Mouse (Mus musculus): ENCODE measurements at regions not wholly inside any gene's neighbourhood (a gene's known extent, or its start where the extent isn't known, plus 50 kb on each side); places are given as distances from the start of the nearest gene placed in this dataset.

DNA sequence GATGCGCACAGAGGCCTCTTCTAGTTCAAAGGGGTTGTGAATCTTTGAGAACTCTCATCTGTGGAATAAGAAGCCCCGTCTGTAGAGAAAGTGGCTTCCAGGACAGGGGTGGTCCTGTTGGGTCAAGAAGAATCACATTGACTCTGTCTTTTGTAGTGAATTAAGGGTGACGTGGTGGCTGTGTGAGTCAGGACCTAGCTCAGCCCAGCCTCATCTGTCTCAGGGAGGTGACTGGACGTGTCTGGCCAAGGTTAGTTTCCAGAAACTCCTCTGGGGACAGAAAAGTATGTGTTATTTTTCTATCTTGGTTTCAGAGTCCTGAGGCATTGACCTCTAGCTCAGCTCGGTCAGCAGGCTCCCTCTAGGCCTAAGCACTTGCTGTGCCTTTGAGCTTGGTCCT, 73.3 kb upstream of the Lep start:
- DNase-seq: peak; percentile 87

DNA sequence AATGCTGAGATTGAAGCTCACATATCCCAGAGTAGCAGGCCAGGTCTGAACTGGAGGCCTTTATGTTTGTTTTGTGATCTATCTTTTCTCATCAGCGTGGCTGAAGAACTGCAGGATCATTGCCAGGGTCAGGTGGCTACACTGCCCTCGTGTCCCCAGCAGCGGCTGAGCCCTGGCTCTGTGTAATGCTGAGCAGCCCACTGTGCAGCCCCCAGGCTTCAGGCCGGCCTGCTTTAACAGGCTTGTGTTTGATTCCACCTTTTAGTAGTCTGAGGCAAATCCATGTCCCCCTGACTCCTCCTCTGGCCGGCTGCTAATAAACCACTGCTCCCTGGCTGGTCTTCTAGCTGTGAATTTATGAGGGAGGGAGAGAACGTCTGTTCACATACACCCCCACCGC, 72.6 kb upstream of the Lep start:
- DNase-seq: peak; percentile 82

DNA sequence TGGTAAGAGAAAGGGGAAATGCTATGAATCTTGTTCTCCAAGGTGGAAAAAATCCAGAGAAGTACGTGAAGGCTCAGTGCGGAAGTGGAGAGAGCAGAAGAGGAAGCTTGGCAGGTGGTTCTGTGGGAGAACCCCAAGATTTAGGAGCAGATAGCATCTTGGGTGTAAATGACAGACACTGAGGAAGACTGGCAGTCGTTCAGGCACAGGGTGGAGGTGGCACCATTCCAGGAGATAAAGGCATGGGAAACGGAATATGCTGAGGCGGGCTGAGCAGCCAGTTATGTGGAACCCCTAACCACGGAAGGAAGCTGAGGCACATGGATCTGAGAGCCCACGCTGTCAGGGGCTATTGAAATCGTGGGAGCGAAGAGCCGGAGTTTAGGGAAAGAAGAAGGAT, 70.6 kb upstream of the Lep start:
- peak; percentile 61 for DNase-seq

DNA sequence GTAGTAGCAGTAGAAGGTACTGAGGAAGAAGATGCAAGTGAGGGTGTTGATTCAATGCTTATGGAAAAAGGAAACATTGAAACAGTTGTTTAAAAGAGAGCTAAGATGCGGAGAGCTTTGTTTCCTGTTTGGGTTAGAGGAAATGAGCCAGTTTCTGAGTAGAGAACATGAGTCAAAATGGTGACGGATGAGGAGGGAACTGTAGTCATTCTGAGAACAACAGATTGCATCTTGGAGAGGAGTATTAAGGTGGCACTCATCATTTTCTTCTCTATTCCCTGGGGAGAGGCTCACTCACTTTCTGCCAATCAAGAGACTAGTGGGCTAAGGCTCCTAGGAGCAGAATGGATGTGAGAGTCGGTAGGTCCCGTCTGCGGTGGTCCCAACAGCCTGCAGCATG, 69.8 kb upstream of the Lep start:
- DNase-seq: no peak

DNA sequence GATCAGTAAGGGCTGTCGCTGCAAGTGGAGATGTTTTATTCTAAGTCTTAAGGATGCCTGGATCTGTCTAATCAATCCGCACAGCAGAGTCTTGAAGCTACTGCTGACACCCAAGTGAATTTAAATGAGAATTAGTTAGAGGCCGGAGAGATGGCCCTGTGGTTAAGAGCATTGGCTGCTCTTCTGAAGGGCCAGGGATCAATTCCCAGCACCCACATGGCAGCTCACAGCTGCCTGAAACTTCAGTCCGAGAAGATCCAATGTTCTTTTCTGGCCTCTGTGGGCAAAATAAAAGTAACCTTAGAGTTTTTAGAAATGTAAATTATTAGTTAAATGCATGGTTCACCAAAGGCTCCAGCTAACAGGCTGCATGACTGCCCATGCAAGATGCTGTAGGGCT, 65.5 kb upstream of the Lep start:
- DNase-seq: peak; percentile 60

DNA sequence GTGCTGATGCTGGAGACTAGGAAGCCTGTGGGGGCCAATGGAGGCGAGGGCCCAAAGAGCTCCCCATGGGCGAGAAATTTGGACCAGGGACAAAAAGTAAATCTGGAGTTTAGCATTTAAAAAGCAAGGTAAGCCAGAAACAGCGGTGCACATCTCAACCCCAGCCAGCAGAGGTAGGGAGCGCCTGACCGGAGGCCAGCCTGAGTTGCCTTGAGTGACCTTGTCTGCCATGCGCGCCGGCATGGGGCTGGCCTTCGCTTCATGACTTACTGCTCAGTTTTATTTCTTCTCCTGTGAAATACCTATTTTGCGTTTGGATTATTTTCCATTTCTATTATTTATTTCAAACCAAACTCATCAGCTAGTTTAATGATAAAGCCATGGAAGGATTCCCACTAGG, 64.3 kb upstream of the Lep start:
- DNase-seq: peak; percentile 68

DNA sequence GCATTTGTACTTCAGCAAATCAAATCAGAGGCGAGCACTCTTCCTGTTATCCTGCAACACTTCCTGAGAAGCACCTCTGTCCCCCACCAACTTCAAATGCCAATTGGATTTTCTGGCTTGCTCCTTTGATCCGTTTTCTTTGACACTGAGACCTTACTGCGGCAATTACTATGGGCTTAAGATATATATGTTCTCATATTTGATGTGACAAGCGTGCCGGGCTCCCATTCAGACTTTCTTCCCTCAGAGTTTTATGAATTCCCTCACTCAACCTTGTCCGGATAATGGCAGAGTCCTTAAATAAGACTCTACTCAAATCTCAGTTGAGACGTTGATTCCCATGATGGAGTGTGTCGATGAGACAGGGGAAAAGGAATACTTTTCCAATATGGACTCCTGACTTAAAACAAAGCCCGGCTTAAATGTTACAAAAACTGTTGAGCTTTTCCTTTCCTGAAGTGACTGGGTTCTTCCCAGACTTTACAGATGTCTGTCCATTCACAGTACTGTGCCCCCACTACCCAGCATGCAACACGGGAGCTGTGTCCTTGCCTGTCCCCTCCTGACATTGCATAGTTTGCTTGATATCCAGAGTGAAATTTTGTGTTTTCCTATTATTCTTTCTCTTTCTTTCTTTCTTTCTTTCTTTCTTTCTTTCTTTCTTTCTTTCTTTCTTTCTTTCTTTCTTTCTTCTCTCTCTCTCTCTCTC, 60.5 kb upstream of the Lep start:
- DNase-seq: peak; percentile 45

DNA sequence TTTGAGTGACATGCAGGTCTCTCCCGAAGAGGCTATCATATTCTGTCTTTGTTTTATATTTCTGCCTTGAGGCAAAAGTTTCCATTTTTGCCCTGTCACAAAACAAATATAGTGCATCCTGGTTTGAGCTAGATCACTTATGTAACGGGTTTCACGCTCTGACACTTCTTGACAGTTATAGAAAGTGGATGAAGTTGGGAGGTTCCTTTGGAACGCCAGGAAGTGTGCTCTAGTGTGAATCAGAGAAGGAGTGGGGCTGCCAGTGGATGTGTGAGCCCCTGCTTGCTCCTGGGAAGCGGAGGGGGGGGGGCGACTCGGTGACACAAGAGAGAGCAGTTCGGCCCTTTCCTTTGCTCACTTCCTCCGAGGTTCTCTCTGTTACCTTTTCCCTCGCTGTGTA, 57.9 kb upstream of the Lep start:
- peak; percentile 52 for DNase-seq

DNA sequence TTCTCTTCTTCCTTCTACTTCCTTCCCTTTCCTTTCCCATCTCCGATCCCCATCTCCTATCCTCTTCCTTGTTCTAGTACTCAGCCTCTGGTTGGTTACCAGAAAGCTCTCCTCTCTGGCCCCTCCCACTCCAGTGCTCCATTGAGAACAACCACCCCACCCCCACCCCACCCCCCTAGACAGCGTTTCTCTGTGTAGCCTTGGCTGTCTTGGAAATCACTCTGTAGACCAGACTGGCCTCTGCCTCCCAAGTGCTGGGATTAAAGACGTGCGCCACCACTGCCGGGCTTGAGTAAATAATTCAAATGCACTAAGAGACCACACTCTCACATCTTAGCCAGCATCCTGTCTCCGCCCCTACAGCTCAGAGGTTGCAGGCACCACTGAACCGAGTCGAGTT, 57.2 kb upstream of the Lep start:
- DNase-seq: peak; percentile 55

DNA sequence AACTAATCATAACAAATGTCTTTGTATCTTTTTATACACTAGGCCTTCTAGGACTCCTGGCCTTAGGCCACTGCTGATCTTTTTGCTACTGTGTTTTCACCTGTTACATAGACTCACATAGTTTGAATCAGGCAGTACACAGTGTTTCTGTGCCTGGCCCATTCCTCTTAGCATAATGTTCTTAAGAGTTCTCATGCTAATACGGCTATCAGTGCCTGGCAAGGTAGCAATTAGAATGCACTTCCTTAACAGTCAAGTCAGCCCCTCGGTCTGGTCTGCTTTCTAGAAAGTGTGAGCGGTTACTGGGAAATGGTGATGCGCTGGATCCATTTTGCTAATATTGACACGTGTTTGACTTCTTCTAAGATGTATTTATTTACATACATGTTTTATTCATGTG, 54.2 kb upstream of the Lep start:
- peak; percentile 37 for DNase-seq

All from heart, adult 11 months (tissue).